Comparison of ENCODE assay signal across 16 mouse cellular contexts in genomic region chr2:34215496-34215895, GRCm38 (mm10).
"Had no signal": no experiment of that assay in that cellular context is flagged by ENCODE, and none has a peak within 500 bp of the region (broad histone marks: within the 10 kb centered on the region; RNA-seq: fewer than 3 reads in every experiment).

No protein-coding gene starts in this region.

- H3K4me3 ChIP-seq: midbrain, embryonic 10.5 days; midbrain, embryonic 12.5 days; myocyte; neural tube, embryonic 13.5 days; neural tube, embryonic 15.5 days had no signal

- H3K4me1 ChIP-seq: midbrain, embryonic 10.5 days; midbrain, embryonic 12.5 days; neural tube, embryonic 15.5 days had no signal

- H3K27me3 ChIP-seq: midbrain, embryonic 12.5 days; neural tube, embryonic 13.5 days; neural tube, embryonic 15.5 days had no signal

- H3K27ac ChIP-seq: midbrain, embryonic 10.5 days; midbrain, embryonic 12.5 days; neural tube, embryonic 13.5 days; neural tube, embryonic 15.5 days had no signal

- DNase-seq: lung, adult 18-20 months; lung, embryonic 14.5 days; lung, postnatal 10 days; lung, postnatal 4 days; midbrain, embryonic 14.5 days; retina, postnatal 1 day; right cerebral cortex, postnatal 14 days; spleen, adult 18-20 months; thymus, adult 2 months; thymus, postnatal 25 days; thymus, postnatal 4 days had no signal

- H3K36me3 ChIP-seq: neural tube, embryonic 15.5 days had no signal
